Mouse (Mus musculus) CH12.LX (cell line): ENCODE measurements around the gene Cfap97d1. TPM values are rescaled to one million over a fixed set of nuclear protein-coding genes. Genes with fewer than 3 reads are reported as not detected.

ENCODE experiments used
- DNase-seq: peaks from one replicate; pipeline ENCODE4 v3.0.0-alpha.2; 2013; ENCODE audit errors: extremely low read depth
- H3K27ac ChIP-seq: 2 replicates; pipeline ENCODE4 v1.5.1; 2012; ENCODE audit warnings: low read depth, mild to moderate bottlenecking, control low read depth, moderate library complexity; ENCODE audit not compliant: insufficient read depth
- H3K27me3 ChIP-seq: replicated peaks from 2 replicates; pipeline ENCODE3; 2012; ENCODE audit warnings: inconsistent platforms
- H3K36me3 ChIP-seq, 2 experiments: replicated peaks in 1 of 2; 2 replicates each; pipeline versions ENCODE3 to v1.6.1; 2012; ENCODE audit warnings: inconsistent platforms in 1 of 2, low read length in 1 of 2, mild to moderate bottlenecking in 1 of 2, mixed read lengths in 1 of 2, moderate library complexity in 1 of 2; ENCODE audit not compliant: control insufficient read depth in 1 of 2, insufficient read depth in 1 of 2
- H3K4me1 ChIP-seq, 2 experiments: 2 replicates each; pipeline ENCODE4 v1.6.1; 2012; ENCODE audit warnings: inconsistent platforms in 1 of 2, moderate library complexity in 1 of 2; ENCODE audit not compliant: insufficient read depth in 2 of 2, control insufficient read depth in 1 of 2
- H3K4me2 ChIP-seq: 2 replicates; pipeline ENCODE4 v1.6.1; 2012; ENCODE audit warnings: low read depth, mild to moderate bottlenecking, control low read depth; ENCODE audit not compliant: poor library complexity, insufficient read depth, severe bottlenecking
- H3K4me3 ChIP-seq, 3 experiments: fragments of 150-350 bp in 1 of 3; sonication (generic) in 1 of 3; replicated peaks in 1 of 3; 2 replicates each; pipeline versions ENCODE3 to v1.5.1; 2011 to 2012; ENCODE audit warnings: low read depth in 2 of 3, low read length in 2 of 3, mild to moderate bottlenecking in 2 of 3, moderate library complexity in 2 of 3, control low read depth in 1 of 3, improper control_type of control experiment in 1 of 3, inconsistent platforms in 1 of 3, mixed read lengths in 1 of 3; ENCODE audit not compliant: poor library complexity in 1 of 3
- H3K79me2 ChIP-seq: replicated peaks from 2 replicates; pipeline ENCODE4 v1.6.1; 2012; ENCODE audit warnings: mild to moderate bottlenecking, moderate library complexity; ENCODE audit not compliant: control insufficient read depth, poor library complexity, insufficient read depth, severe bottlenecking; ENCODE audit errors: extremely low read depth
- H3K9ac ChIP-seq: 2 replicates; pipeline ENCODE4 v1.6.1; 2012; ENCODE audit warnings: low read depth, mild to moderate bottlenecking, control low read depth, moderate library complexity; ENCODE audit not compliant: insufficient read depth
- H3K9me3 ChIP-seq: replicated peaks from 2 replicates; pipeline ENCODE3; 2012; ENCODE audit warnings: low read length, inconsistent platforms, mixed read lengths
- BHLHE40 ChIP-seq: IDR thresholded peaks from 2 replicates; pipeline ENCODE4 v1.6.1; 2011; ENCODE audit warnings: mild to moderate bottlenecking, low read depth, low read length, improper control_type of control experiment
- CHD1 ChIP-seq: IDR thresholded peaks from 2 replicates; pipeline ENCODE4 v1.6.1; 2012; ENCODE audit warnings: low read depth, low read length, improper control_type of control experiment, inconsistent platforms
- E2F4 ChIP-seq: IDR thresholded peaks from 2 replicates; pipeline ENCODE4 v1.6.1; 2011; ENCODE audit warnings: low read depth, low read length, improper control_type of control experiment; ENCODE audit not compliant: insufficient replicate concordance
- ETS1 ChIP-seq: conservative IDR thresholded peaks from 2 replicates; pipeline ENCODE4 v1.6.1; 2012; ENCODE audit warnings: low read depth, mild to moderate bottlenecking, inconsistent platforms, low read length, improper control_type of control experiment, moderate library complexity
- HCFC1 ChIP-seq: IDR thresholded peaks from 2 replicates; pipeline ENCODE4 v1.6.1; 2012; ENCODE audit warnings: low read depth, mild to moderate bottlenecking, inconsistent platforms, low read length, improper control_type of control experiment
- IRF4 ChIP-seq: IDR thresholded peaks from 2 replicates; pipeline ENCODE4 v1.6.1; 2014; ENCODE audit warnings: low read depth, mild to moderate bottlenecking, inconsistent platforms, low read length, improper control_type of control experiment
- JUN ChIP-seq: IDR thresholded peaks from 2 replicates; pipeline ENCODE4 v1.6.1; 2011; ENCODE audit warnings: low read depth, mild to moderate bottlenecking, low read length, improper control_type of control experiment, moderate library complexity; ENCODE audit not compliant: insufficient read depth
- NELFE ChIP-seq: IDR thresholded peaks from 2 replicates; pipeline ENCODE4 v1.6.1; 2011; ENCODE audit warnings: low read depth, low read length, improper control_type of control experiment
- NRF1 ChIP-seq: IDR thresholded peaks from 2 replicates; pipeline ENCODE4 v1.6.1; 2014; ENCODE audit warnings: low read depth, mild to moderate bottlenecking, inconsistent platforms, low read length, improper control_type of control experiment, moderate library complexity
- POLR2AphosphoS2 ChIP-seq: IDR thresholded peaks from 2 replicates; pipeline ENCODE4 v1.6.1; 2011; ENCODE audit warnings: low read depth, low read length, improper control_type of control experiment
- SIN3A ChIP-seq: IDR thresholded peaks from 2 replicates; pipeline ENCODE4 v1.6.1; 2012; ENCODE audit warnings: low read length, improper control_type of control experiment, inconsistent platforms
- SMC3 ChIP-seq: IDR thresholded peaks from 2 replicates; pipeline ENCODE4 v1.6.1; 2011; ENCODE audit warnings: low read depth, low read length, improper control_type of control experiment
- TCF12 ChIP-seq: IDR thresholded peaks from 2 replicates; pipeline ENCODE4 v1.6.1; 2014; ENCODE audit warnings: low read depth, mild to moderate bottlenecking, inconsistent platforms, low read length, improper control_type of control experiment
- ZC3H11A ChIP-seq: IDR thresholded peaks from 2 replicates; pipeline ENCODE4 v1.6.1; 2012; ENCODE audit warnings: low read depth, mild to moderate bottlenecking, inconsistent platforms, low read length, improper control_type of control experiment
- ZKSCAN1 ChIP-seq: IDR thresholded peaks from 2 replicates; pipeline ENCODE4 v1.6.1; 2012; ENCODE audit warnings: low read depth, inconsistent platforms, low read length, improper control_type of control experiment, borderline replicate concordance
- ZMIZ1 ChIP-seq: IDR thresholded peaks from 2 replicates; pipeline ENCODE4 v1.6.1; 2012; ENCODE audit warnings: low read depth, mild to moderate bottlenecking, inconsistent platforms, low read length, improper control_type of control experiment
- ZNF384 ChIP-seq: IDR thresholded peaks from 2 replicates; pipeline ENCODE4 v1.6.1; 2012; ENCODE audit warnings: low read depth, low read length, improper control_type of control experiment, inconsistent platforms
- dilution Hi-C: fragments of 300-500 bp; cut with MboI; formaldehyde crosslinking; loops from 2 replicates; pipeline ENCODE4 v1.14.3; 2020; ENCODE audit warnings: low sequenced_read_pairs; ENCODE audit not compliant: extremely low pct_unique_long_range_greater_than_20kb, extremely low pct_ligation_motif_present
- in situ Hi-C: fragments of 300-500 bp; cut with MboI; formaldehyde crosslinking; loops from 3 replicates; pipeline ENCODE4 v1.14.3; 2019; ENCODE audit warnings: low sequenced_read_pairs, low pct_ligation_motif_present, low pct_unique_long_range_greater_than_20kb, mixed read lengths
- polyA plus RNA-seq: library from polyadenylated mRNA; unstranded; fragments of >175 nt; gene quantifications from 2 replicates; pipeline ENCODE4 v1.2.1, GENCODE M21; 2012; ENCODE audit warnings: low read depth; ENCODE audit not compliant: insufficient read length
- total RNA-seq, 2 experiments: library from RNA; depleted of rRNA; stranded (reverse); fragments of 300-350 nt in 1 of 2; fragments of >200 nt in 1 of 2; gene quantifications; 2 replicates each; pipeline ENCODE4 v1.2.3; 2012 to 2014

The Cfap97d1 gene
- total and polyA plus RNA-seq, 3 experiments, result not detected

- dilution Hi-C loops, result no loop called here
- no peak for DNase-seq
- TF ChIP-seq BHLHE40 (no peak), ZNF384 (no peak), ZMIZ1 (no peak), ZKSCAN1 (no peak), CHD1 (no peak), ZC3H11A (no peak), TCF12 (no peak), JUN (no peak), E2F4 (no peak), NRF1 (no peak), HCFC1 (no peak), SMC3 (no peak), ETS1 (no peak), POLR2AphosphoS2 (no peak)
- TF ChIP-seq, all 38 proteins: peak for 0
- Histone ChIP-seq H3K4me1 (peaks cover 0 to 9% of the 10 kb centered on the region in 2 experiments; a peak in 2 of 4 replicates), H3K4me2 (no peak overlapping the region), H3K9ac (no peak overlapping the region), H3K4me3 (no peak overlapping the region), H3K27ac (no peak overlapping the region), H3K9me3 (peaks cover 3% of the 10 kb centered on the region), H3K36me3 (no peaks in the 10 kb centered on the region), H3K79me2 (no peaks in the 10 kb centered on the region), H3K27me3 (peaks cover 87% of the 10 kb centered on the region)
- in situ Hi-C loops, result no loop called here
Observed at GRCm38 (mm10) chr11:102008372-102008771, 24.3 kb downstream of the Cfap97d1 start.

GRCm38 (mm10) chr11:102008954-102009637 lies 25.0 kb downstream of the Cfap97d1 start:
- dilution Hi-C loops, result no loop called here
- no peak overlapping the region for H3K4me2 ChIP-seq
- H3K4me1 ChIP-seq, result peaks cover 0 to 9% of the 10 kb centered on the region in 2 experiments; a peak in 2 of 4 replicates
- H3K36me3 ChIP-seq, result no peaks in the 10 kb centered on the region
- no peak overlapping the region for H3K27ac ChIP-seq
- H3K4me3 ChIP-seq, result no peak overlapping the region
- no peaks in the 10 kb centered on the region for H3K79me2 ChIP-seq
- peaks cover 92% of the 10 kb centered on the region for H3K27me3 ChIP-seq
- no peak for DNase-seq
- H3K9me3 ChIP-seq, result peaks cover 3% of the 10 kb centered on the region
- TF ChIP-seq SIN3A, result no peak
- no peak for TF ChIP-seq IRF4
- TF ChIP-seq NELFE, result no peak
- H3K9ac ChIP-seq, result no peak overlapping the region
- in situ Hi-C loops, result no loop called here
